Mouse (Mus musculus) T-helper 1 cell (primary cell): ENCODE measurements around the gene Ptgis.

Source experiments
- in situ Hi-C: fragments of 300-600 bp; cut with MboI, MseI; formaldehyde crosslinking; loops from one replicate; pipeline ENCODE4 v1.15.1; 2025; ENCODE audit warnings: high pct_unique_total_duplicates

Gene Ptgis

GRCm38 (mm10) chr2:167263931-167264330, 23.5 kb upstream of the Ptgis start:
- in situ Hi-C loops = no loop called here

- in situ Hi-C loops = no loop called here
Measured at GRCm38 (mm10) chr2:167263040-167263810, 22.8 kb upstream of the Ptgis start.

- in situ Hi-C loops = no loop called here
Measured at GRCm38 (mm10) chr2:167262433-167262832, 22.0 kb upstream of the Ptgis start.

- in situ Hi-C loops = no loop called here
Measured at GRCm38 (mm10) chr2:167261106-167261505, 20.7 kb upstream of the Ptgis start.

GRCm38 (mm10) chr2:167257790-167258189, 17.4 kb upstream of the Ptgis start:
- in situ Hi-C loops = no loop called here

- in situ Hi-C loops = no loop called here
Measured at GRCm38 (mm10) chr2:167254808-167255207, 14.4 kb upstream of the Ptgis start.

- in situ Hi-C loops = no loop called here
Measured at GRCm38 (mm10) chr2:167254185-167254584, 13.8 kb upstream of the Ptgis start.

GRCm38 (mm10) chr2:167253476-167253875, 13.1 kb upstream of the Ptgis start:
- in situ Hi-C loops = no loop called here

- in situ Hi-C loops = no loop called here
Measured at GRCm38 (mm10) chr2:167252057-167252687, 11.8 kb upstream of the Ptgis start.

GRCm38 (mm10) chr2:167250736-167251337, 10.4 kb upstream of the Ptgis start:
- in situ Hi-C loops = no loop called here

GRCm38 (mm10) chr2:167250003-167250735, 9.8 kb upstream of the Ptgis start:
- in situ Hi-C loops = no loop called here

GRCm38 (mm10) chr2:167249591-167249990, 9.2 kb upstream of the Ptgis start:
- in situ Hi-C loops = no loop called here

GRCm38 (mm10) chr2:167247823-167248222, 7.4 kb upstream of the Ptgis start:
- in situ Hi-C loops = no loop called here

GRCm38 (mm10) chr2:167246704-167247103, 6.3 kb upstream of the Ptgis start:
- in situ Hi-C loops = no loop called here

- in situ Hi-C loops = no loop called here
Measured at GRCm38 (mm10) chr2:167244892-167245291, 4.5 kb upstream of the Ptgis start.

GRCm38 (mm10) chr2:167243831-167244563, 3.6 kb upstream of the Ptgis start:
- in situ Hi-C loops = no loop called here

- in situ Hi-C loops = no loop called here
Measured at GRCm38 (mm10) chr2:167239262-167239661, 1.1 kb downstream of the Ptgis start.

GRCm38 (mm10) chr2:167237224-167237623, 3.2 kb downstream of the Ptgis start:
- in situ Hi-C loops = no loop called here

- in situ Hi-C loops = no loop called here
Measured at GRCm38 (mm10) chr2:167236174-167236573, 4.2 kb downstream of the Ptgis start.

GRCm38 (mm10) chr2:167235338-167236018, 4.9 kb downstream of the Ptgis start:
- in situ Hi-C loops = no loop called here

GRCm38 (mm10) chr2:167233771-167234170, 6.6 kb downstream of the Ptgis start:
- in situ Hi-C loops = no loop called here
